Mouse (Mus musculus): ENCODE results near the gene Rai14.

DNA sequence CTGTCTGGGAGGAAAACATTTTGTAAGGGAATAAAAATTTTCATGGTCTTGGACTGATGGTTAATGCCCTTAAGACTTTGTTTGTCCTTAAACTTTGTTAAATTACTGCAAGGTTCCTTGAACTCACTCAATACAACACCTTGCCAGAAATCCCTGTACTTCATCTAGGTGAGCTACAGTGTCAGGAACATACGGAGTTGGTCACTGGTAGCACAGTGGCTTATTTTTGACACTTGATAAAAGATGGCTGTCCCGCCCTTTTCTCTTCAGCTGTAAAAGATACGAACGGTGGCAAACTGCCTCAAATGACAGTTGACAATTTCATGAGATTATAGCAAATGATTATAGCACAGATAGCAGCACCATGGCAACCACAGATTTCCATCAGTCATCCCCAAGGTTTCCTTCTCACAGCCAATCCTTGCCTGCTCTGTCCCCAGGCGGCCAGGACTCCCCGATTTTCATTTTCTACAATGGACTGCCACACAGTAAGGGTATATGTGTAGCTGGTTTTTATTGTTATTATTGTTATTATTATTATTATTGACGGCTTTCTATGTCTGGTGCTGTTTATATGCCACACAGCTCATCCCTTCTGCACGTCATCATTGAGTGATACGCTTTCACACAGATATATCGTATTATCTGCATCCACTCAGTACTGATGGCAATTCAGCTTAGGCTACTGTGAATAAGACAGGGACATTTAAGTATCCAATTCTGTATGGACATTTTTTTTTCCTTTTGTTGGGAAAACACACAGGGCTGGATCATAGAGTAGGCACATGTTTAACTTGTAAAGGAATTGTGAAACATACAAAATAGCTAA, 129.9 kb downstream of the Rai14 start:
- TF ChIP-seq POLR2A (IDR thresholded peaks at IDR 0.05; ENCODE audit: low read depth, low read length) (no peak), CTCF (IDR thresholded peaks at IDR 0.05; ENCODE audit: extremely low read depth, insufficient read length, insufficient replicate concordance, low read depth, low read length) (no peak)

Data from small intestine, adult 2 months (tissue).